Mouse (Mus musculus): ENCODE measurements around the gene Ptgs1.

Gene Ptgs1

GRCm38 (mm10) chr2:36259798-36260540 lies 29.7 kb downstream of the Ptgs1 start:
- no peak for TF ChIP-seq POU5F1 (IDR thresholded peaks at IDR 0.05; ENCODE audit: borderline replicate concordance, low read length)
- no peak for TF ChIP-seq NANOG (IDR thresholded peaks at IDR 0.05; ENCODE audit: borderline replicate concordance, low read length)
- TF ChIP-seq CTCF (conservative IDR thresholded peaks at IDR 0.05; ENCODE audit: low read length) = no peak
- no peaks in the 10 kb centered on the region for H3K9me3 ChIP-seq (ENCODE audit: low read length)
- H3K4me3 ChIP-seq (replicated peaks; ENCODE audit: low read length) = no peak overlapping the region
- no peaks in the 10 kb centered on the region for H3K27me3 ChIP-seq (ENCODE audit: insufficient read depth, low read length)
- no peaks in the 10 kb centered on the region for H3K36me3 ChIP-seq (ENCODE audit: insufficient read depth, low read length)
- H3K4me1 ChIP-seq (replicated peaks; ENCODE audit: low read depth, low read length) = no peaks in the 10 kb centered on the region

GRCm38 (mm10) chr2:36262025-36262424 lies 31.8 kb downstream of the Ptgs1 start:
- H3K9me3 ChIP-seq (ENCODE audit: low read length) = no peaks in the 10 kb centered on the region
- TF ChIP-seq NANOG (IDR thresholded peaks at IDR 0.05; ENCODE audit: borderline replicate concordance, low read length) (no peak), CTCF (conservative IDR thresholded peaks at IDR 0.05; ENCODE audit: low read length) (no peak), POU5F1 (IDR thresholded peaks at IDR 0.05; ENCODE audit: borderline replicate concordance, low read length) (no peak)
- H3K4me1 ChIP-seq (replicated peaks; ENCODE audit: low read depth, low read length) = no peaks in the 10 kb centered on the region
- no peak overlapping the region for H3K4me3 ChIP-seq (replicated peaks; ENCODE audit: low read length)
- no peaks in the 10 kb centered on the region for H3K27me3 ChIP-seq (ENCODE audit: insufficient read depth, low read length)
- H3K36me3 ChIP-seq (ENCODE audit: insufficient read depth, low read length) = no peaks in the 10 kb centered on the region

GRCm38 (mm10) chr2:36269458-36269857 lies 39.2 kb downstream of the Ptgs1 start:
- no peak for TF ChIP-seq POU5F1 (IDR thresholded peaks at IDR 0.05; ENCODE audit: borderline replicate concordance, low read length)
- TF ChIP-seq NANOG (IDR thresholded peaks at IDR 0.05; ENCODE audit: borderline replicate concordance, low read length) = no peak
- TF ChIP-seq CTCF (conservative IDR thresholded peaks at IDR 0.05; ENCODE audit: low read length) = no peak
- Histone ChIP-seq H3K4me1 (replicated peaks; ENCODE audit: low read depth, low read length) (no peaks in the 10 kb centered on the region), H3K36me3 (ENCODE audit: insufficient read depth, low read length) (no peaks in the 10 kb centered on the region), H3K9me3 (ENCODE audit: low read length) (no peaks in the 10 kb centered on the region), H3K4me3 (replicated peaks; ENCODE audit: low read length) (no peak overlapping the region), H3K27me3 (ENCODE audit: insufficient read depth, low read length) (no peaks in the 10 kb centered on the region)

- H3K36me3 ChIP-seq (ENCODE audit: insufficient read depth, low read length) = no peaks in the 10 kb centered on the region
- H3K9me3 ChIP-seq (ENCODE audit: low read length) = no peaks in the 10 kb centered on the region
- no peaks in the 10 kb centered on the region for H3K27me3 ChIP-seq (ENCODE audit: insufficient read depth, low read length)
- TF ChIP-seq POU5F1 (IDR thresholded peaks at IDR 0.05; ENCODE audit: borderline replicate concordance, low read length) (no peak), CTCF (conservative IDR thresholded peaks at IDR 0.05; ENCODE audit: low read length) (no peak), NANOG (IDR thresholded peaks at IDR 0.05; ENCODE audit: borderline replicate concordance, low read length) (no peak)
- no peaks in the 10 kb centered on the region for H3K4me1 ChIP-seq (replicated peaks; ENCODE audit: low read depth, low read length)
- H3K4me3 ChIP-seq (replicated peaks; ENCODE audit: low read length) = no peak overlapping the region
Measured at GRCm38 (mm10) chr2:36270186-36270585, 40.0 kb downstream of the Ptgs1 start.

- Histone ChIP-seq H3K9me3 (ENCODE audit: low read length) (no peaks in the 10 kb centered on the region), H3K4me1 (replicated peaks; ENCODE audit: low read depth, low read length) (no peaks in the 10 kb centered on the region), H3K36me3 (ENCODE audit: insufficient read depth, low read length) (no peaks in the 10 kb centered on the region), H3K4me3 (replicated peaks; ENCODE audit: low read length) (no peak overlapping the region), H3K27me3 (ENCODE audit: insufficient read depth, low read length) (no peaks in the 10 kb centered on the region)
- TF ChIP-seq POU5F1 (IDR thresholded peaks at IDR 0.05; ENCODE audit: borderline replicate concordance, low read length) (no peak), NANOG (IDR thresholded peaks at IDR 0.05; ENCODE audit: borderline replicate concordance, low read length) (no peak), CTCF (conservative IDR thresholded peaks at IDR 0.05; ENCODE audit: low read length) (no peak)
Measured at GRCm38 (mm10) chr2:36271085-36271484, 40.9 kb downstream of the Ptgs1 start.

- TF ChIP-seq CTCF (conservative IDR thresholded peaks at IDR 0.05; ENCODE audit: low read length) (no peak), NANOG (IDR thresholded peaks at IDR 0.05; ENCODE audit: borderline replicate concordance, low read length) (no peak), POU5F1 (IDR thresholded peaks at IDR 0.05; ENCODE audit: borderline replicate concordance, low read length) (no peak)
- H3K9me3 ChIP-seq (ENCODE audit: low read length) = no peaks in the 10 kb centered on the region
- H3K4me1 ChIP-seq (replicated peaks; ENCODE audit: low read depth, low read length) = no peaks in the 10 kb centered on the region
- H3K36me3 ChIP-seq (ENCODE audit: insufficient read depth, low read length) = no peaks in the 10 kb centered on the region
- no peaks in the 10 kb centered on the region for H3K27me3 ChIP-seq (ENCODE audit: insufficient read depth, low read length)
- no peak overlapping the region for H3K4me3 ChIP-seq (replicated peaks; ENCODE audit: low read length)
Measured at GRCm38 (mm10) chr2:36272288-36272950, 42.2 kb downstream of the Ptgs1 start.

GRCm38 (mm10) chr2:36276454-36276853 lies 46.2 kb downstream of the Ptgs1 start:
- Histone ChIP-seq H3K9me3 (ENCODE audit: low read length) (no peaks in the 10 kb centered on the region), H3K4me3 (replicated peaks; ENCODE audit: low read length) (no peak overlapping the region), H3K4me1 (replicated peaks; ENCODE audit: low read depth, low read length) (no peaks in the 10 kb centered on the region), H3K27me3 (ENCODE audit: insufficient read depth, low read length) (no peaks in the 10 kb centered on the region), H3K36me3 (ENCODE audit: insufficient read depth, low read length) (no peaks in the 10 kb centered on the region)
- no peak for TF ChIP-seq NANOG (IDR thresholded peaks at IDR 0.05; ENCODE audit: borderline replicate concordance, low read length)
- no peak for TF ChIP-seq POU5F1 (IDR thresholded peaks at IDR 0.05; ENCODE audit: borderline replicate concordance, low read length)
- peak; percentile 74 for TF ChIP-seq CTCF (conservative IDR thresholded peaks at IDR 0.05; ENCODE audit: low read length)

- Histone ChIP-seq H3K4me1 (replicated peaks; ENCODE audit: low read depth, low read length) (no peaks in the 10 kb centered on the region), H3K4me3 (replicated peaks; ENCODE audit: low read length) (no peak overlapping the region), H3K36me3 (ENCODE audit: insufficient read depth, low read length) (no peaks in the 10 kb centered on the region), H3K27me3 (ENCODE audit: insufficient read depth, low read length) (no peaks in the 10 kb centered on the region), H3K9me3 (ENCODE audit: low read length) (no peaks in the 10 kb centered on the region)
- TF ChIP-seq POU5F1 (IDR thresholded peaks at IDR 0.05; ENCODE audit: borderline replicate concordance, low read length) (no peak), NANOG (IDR thresholded peaks at IDR 0.05; ENCODE audit: borderline replicate concordance, low read length) (no peak), CTCF (conservative IDR thresholded peaks at IDR 0.05; ENCODE audit: low read length) (no peak)
Measured at GRCm38 (mm10) chr2:36278760-36279159, 48.5 kb downstream of the Ptgs1 start.
